Mouse (Mus musculus) mature B cell (primary cell): Measurements from ENCODE around the gene Ring1.
"Not testable (repeated sequence)": the region's sequence is repeated elsewhere in the genome, so short reads cannot be mapped to it uniquely, and the experiment has no call there.

ENCODE experiments used
- in situ Hi-C: fragments of 300-500 bp; cut with MboI; formaldehyde crosslinking; loops from 2 replicates; pipeline ENCODE4 v1.14.3; 2019

Gene Ring1

GRCm38 (mm10) chr17:34028501-34029149 is 4.1 kb upstream of the Ring1 start:
- in situ Hi-C loops: no loop called here

- in situ Hi-C loops: no loop called here
Measured at GRCm38 (mm10) chr17:34027656-34028223, 3.3 kb upstream of the Ring1 start, which contains the start of gene H2-Ke6. H2-Ke6 (minus strand) TSS chr17:34028060.

GRCm38 (mm10) chr17:34026917-34027655 is 2.6 kb upstream of the Ring1 start:
- in situ Hi-C loops: no loop called here

- in situ Hi-C loops: no loop called here
Measured at GRCm38 (mm10) chr17:34026221-34026620, 1.7 kb upstream of the Ring1 start.

- in situ Hi-C loops: no loop called here
Measured at GRCm38 (mm10) chr17:34025756-34026151, 1.3 kb upstream of the Ring1 start.

- in situ Hi-C loops: no loop called here
Measured at GRCm38 (mm10) chr17:34024861-34025755, 628 bp upstream of the Ring1 start.

- in situ Hi-C loops: no loop called here
Measured at GRCm38 (mm10) chr17:34023678-34024077, 802 bp downstream of the Ring1 start.

GRCm38 (mm10) chr17:34022987-34023386 is 1.5 kb downstream of the Ring1 start:
- in situ Hi-C loops: no loop called here

- in situ Hi-C loops: no loop called here
Measured at GRCm38 (mm10) chr17:34022414-34022783, 2.1 kb downstream of the Ring1 start.

- in situ Hi-C loops: no loop called here
Measured at GRCm38 (mm10) chr17:34021539-34022413, 2.7 kb downstream of the Ring1 start.

GRCm38 (mm10) chr17:34013436-34013835 is 11.0 kb downstream of the Ring1 start:
- in situ Hi-C loops: no loop called here

- in situ Hi-C loops: no loop called here
Measured at GRCm38 (mm10) chr17:34010156-34010555, 14.3 kb downstream of the Ring1 start.

GRCm38 (mm10) chr17:34006570-34006969 is 17.9 kb downstream of the Ring1 start:
- in situ Hi-C loops: no loop called here

- in situ Hi-C loops: no loop called here
Measured at GRCm38 (mm10) chr17:34003426-34003825, 21.1 kb downstream of the Ring1 start.

GRCm38 (mm10) chr17:34000796-34001195 is 23.7 kb downstream of the Ring1 start:
- in situ Hi-C loops: not testable (repeated sequence)

GRCm38 (mm10) chr17:34000150-34000537 is 24.3 kb downstream of the Ring1 start, which contains the start of gene H2-K1:
H2-K1 (minus strand) TSS chr17:34000347.
- in situ Hi-C loops: no loop called here

- in situ Hi-C loops: no loop called here
Measured at GRCm38 (mm10) chr17:33999341-34000149, 24.9 kb downstream of the Ring1 start.

GRCm38 (mm10) chr17:33998697-33999096 is 25.8 kb downstream of the Ring1 start:
- in situ Hi-C loops: not testable (repeated sequence)

GRCm38 (mm10) chr17:33997025-33997424 is 27.5 kb downstream of the Ring1 start:
- in situ Hi-C loops: not testable (repeated sequence)

GRCm38 (mm10) chr17:33995651-33996050 is 28.8 kb downstream of the Ring1 start:
- in situ Hi-C loops: no loop called here
